Comparison of ENCODE assay signal across 9 mouse cellular contexts in the genomic region with DNA sequence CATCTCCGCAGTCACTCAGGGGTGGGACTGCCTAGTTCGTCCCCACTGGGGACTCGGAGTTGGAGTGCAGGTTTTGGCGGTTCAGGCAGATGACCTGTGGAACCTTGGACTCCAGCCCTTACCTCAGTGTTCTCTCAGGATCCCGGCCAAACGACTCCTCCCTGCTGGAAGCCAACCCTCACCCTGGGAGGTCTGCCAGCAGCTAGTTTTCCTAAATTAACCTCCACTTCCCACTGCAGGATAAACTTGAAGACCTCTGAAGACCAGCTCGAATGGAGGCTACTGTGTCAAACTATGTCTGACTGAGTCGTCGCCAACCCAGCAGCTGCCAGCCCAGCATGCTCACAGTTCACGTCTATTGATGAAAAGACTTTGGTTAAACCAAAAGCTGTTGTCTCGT.
A peak's percentile ranks its signal among the peaks of the same experiment; 100 is the strongest.
DNase-seq lines count a peak whose midpoint lies in the region; ATAC-seq and TF ChIP-seq lines count a peak whose summit lies in the region.
"Had no signal": no experiment of that assay in that cellular context is flagged by ENCODE, and none has a peak within 500 bp of the region (broad histone marks: within the 10 kb centered on the region; RNA-seq: fewer than 3 reads in every experiment).

No protein-coding gene starts in this region.

- no peak for TF ChIP-seq CTCF in heart, postnatal 0 days (IDR thresholded peaks at IDR 0.05; ENCODE audit: low read depth)

- DNase-seq in heart, adult 11 months = peak; percentile 98
- DNase-seq in cerebellum, adult 18-20 months = peak; percentile 77 to 80
- peak; percentile 47 for DNase-seq in heart, postnatal 0 days (ENCODE audit: low spot score)
- peak; percentile 45 for DNase-seq in lung, postnatal 14 days
- no peak for DNase-seq in B cell, adult 2 months
- DNase-seq in right cerebral cortex, adult 18-20 months = no peak

- ATAC-seq in heart, embryonic 12.5 days (ENCODE audit: insufficient number of reproducible peaks, low FRiP score) = no peak
- ATAC-seq in heart, postnatal 0 days (ENCODE audit: insufficient read depth, low read depth) = no peak
- ATAC-seq in erythroid progenitor cell, adult 5-6 weeks (replicated peaks; ENCODE audit: low FRiP score, poor library complexity, severe bottlenecking) = no peak

- H3K27me3 ChIP-seq in heart, embryonic 12.5 days (replicated peaks) = no peaks in the 10 kb centered on the region
- H3K27me3 ChIP-seq in heart, postnatal 0 days (ENCODE audit: control insufficient read depth, insufficient read depth, low read length) = no peaks in the 10 kb centered on the region
- H3K27me3 ChIP-seq: embryonic facial prominence, embryonic 15.5 days had no signal

- H3K9ac ChIP-seq in heart, embryonic 12.5 days = no peak overlapping the region
- H3K9ac ChIP-seq in heart, postnatal 0 days (replicated peaks; ENCODE audit: low read depth, low read length) = no peak overlapping the region
- H3K9ac ChIP-seq: embryonic facial prominence, embryonic 15.5 days had no signal

- H3K4me2 ChIP-seq in heart, embryonic 12.5 days = no peak overlapping the region
- no peak overlapping the region for H3K4me2 ChIP-seq in heart, postnatal 0 days (ENCODE audit: low read depth, low read length)
- H3K4me2 ChIP-seq: embryonic facial prominence, embryonic 15.5 days had no signal

- no peaks in the 10 kb centered on the region for H3K4me1 ChIP-seq in heart, embryonic 12.5 days (replicated peaks)
- H3K4me1 ChIP-seq in heart, postnatal 0 days (ENCODE audit: control insufficient read depth, insufficient read depth) = peaks cover 12% of the 10 kb centered on the region

- TF ChIP-seq EP300 in heart, postnatal 0 days (IDR thresholded peaks at IDR 0.05; ENCODE audit: low read depth) = no peak

- H3K27ac ChIP-seq in heart, embryonic 12.5 days (ENCODE audit: poor library complexity, severe bottlenecking) = no peak overlapping the region
- H3K27ac ChIP-seq in heart, postnatal 0 days (ENCODE audit: low read depth) = no peak overlapping the region
- H3K27ac ChIP-seq: embryonic facial prominence, embryonic 15.5 days had no signal

- no peak overlapping the region for H3K4me3 ChIP-seq in heart, embryonic 12.5 days
- no peak overlapping the region for H3K4me3 ChIP-seq in heart, postnatal 0 days (ENCODE audit: low read depth, low read length)
- H3K4me3 ChIP-seq: embryonic facial prominence, embryonic 15.5 days had no signal

- 47% methylated on average over 11 of the region's 11 CpGs for WGBS in heart, embryonic 12.5 days
- 26% methylated on average over 11 of the region's 11 CpGs for WGBS in heart, postnatal 0 days

- no peaks in the 10 kb centered on the region for H3K36me3 ChIP-seq in heart, embryonic 12.5 days
- H3K36me3 ChIP-seq in heart, postnatal 0 days (replicated peaks; ENCODE audit: control insufficient read depth, insufficient read depth, low read length) = no peaks in the 10 kb centered on the region
- H3K36me3 ChIP-seq: embryonic facial prominence, embryonic 15.5 days had no signal

- no peaks in the 10 kb centered on the region for H3K9me3 ChIP-seq in heart, embryonic 12.5 days (replicated peaks)
- no peaks in the 10 kb centered on the region for H3K9me3 ChIP-seq in heart, postnatal 0 days (replicated peaks; ENCODE audit: control insufficient read depth, low read length)
- H3K9me3 ChIP-seq: embryonic facial prominence, embryonic 15.5 days had no signal

Comparison
In these comparisons a context has a peak if more than half of its experiments do, and no peak if none do; other contexts are left out.
1. DNase-seq: peak in heart, adult 11 months (single experiment), cerebellum, adult 18-20 months (2 of 2), heart, postnatal 0 days (single experiment) and lung, postnatal 14 days (single experiment); none in B cell, adult 2 months (0 of 2) and right cerebral cortex, adult 18-20 months (single experiment).